9 mouse cellular contexts compared by ENCODE assay signal in genomic region chr1:90967583-90967982, GRCm38 (mm10). TPM values are rescaled to one million over a fixed set of nuclear protein-coding genes. Genes with fewer than 3 reads are reported as not detected.
DNase-seq lines count a peak whose midpoint lies in the region; ATAC-seq and TF ChIP-seq lines count a peak whose summit lies in the region.
"Had no signal": no experiment of that assay in that cellular context is flagged by ENCODE, and none has a peak within 500 bp of the region (broad histone marks: within the 10 kb centered on the region; RNA-seq: fewer than 3 reads in every experiment).

No protein-coding gene starts in this region.

- H3K9me3 ChIP-seq in midbrain, embryonic 14.5 days (ENCODE audit: control insufficient read depth, low read length) = no peaks in the 10 kb centered on the region
- no peaks in the 10 kb centered on the region for H3K9me3 ChIP-seq in midbrain, embryonic 15.5 days
- H3K9me3 ChIP-seq in forebrain, postnatal 0 days (ENCODE audit: low read length) = no peaks in the 10 kb centered on the region
- no peaks in the 10 kb centered on the region for H3K9me3 ChIP-seq in hindbrain, postnatal 0 days (ENCODE audit: low read length)
- H3K9me3 ChIP-seq in stomach, embryonic 15.5 days = no peaks in the 10 kb centered on the region
- H3K9me3 ChIP-seq: liver, embryonic 15.5 days had no signal

- H3K9ac ChIP-seq in midbrain, embryonic 14.5 days (replicated peaks; ENCODE audit: low read length) = no peak overlapping the region
- no peak overlapping the region for H3K9ac ChIP-seq in midbrain, embryonic 15.5 days
- no peak overlapping the region for H3K9ac ChIP-seq in forebrain, postnatal 0 days
- no peak overlapping the region for H3K9ac ChIP-seq in hindbrain, postnatal 0 days (replicated peaks; ENCODE audit: low read length)
- H3K9ac ChIP-seq in stomach, embryonic 15.5 days = no peak overlapping the region
- H3K9ac ChIP-seq: liver, embryonic 15.5 days had no signal

- DNase-seq in midbrain, embryonic 14.5 days = peak; percentile 45
- peak; percentile 59 for DNase-seq in forebrain, postnatal 0 days
- DNase-seq in hindbrain, postnatal 0 days (ENCODE audit: low spot score) = peak; percentile 76
- DNase-seq in frontal cortex, postnatal 36 days (ENCODE audit: low spot score in 2 of 2) = no peak

- no peak overlapping the region for H3K4me3 ChIP-seq in midbrain, embryonic 14.5 days (replicated peaks; ENCODE audit: low read depth, low read length)
- no peak overlapping the region for H3K4me3 ChIP-seq in midbrain, embryonic 15.5 days
- no peak overlapping the region for H3K4me3 ChIP-seq in forebrain, postnatal 0 days (ENCODE audit: low read depth, low read length)
- no peak overlapping the region for H3K4me3 ChIP-seq in hindbrain, postnatal 0 days (ENCODE audit: low read length)
- no peak overlapping the region for H3K4me3 ChIP-seq in stomach, embryonic 15.5 days (replicated peaks)
- H3K4me3 ChIP-seq: liver, embryonic 15.5 days had no signal

- no peak for TF ChIP-seq CTCF in forebrain, postnatal 0 days (IDR thresholded peaks at IDR 0.05; ENCODE audit: low read depth)
- TF ChIP-seq CTCF in hindbrain, postnatal 0 days (IDR thresholded peaks at IDR 0.05; ENCODE audit: low read depth) = no peak

- H3K27ac ChIP-seq in midbrain, embryonic 14.5 days (replicated peaks; ENCODE audit: low read depth, low read length) = no peak overlapping the region
- no peak overlapping the region for H3K27ac ChIP-seq in midbrain, embryonic 15.5 days
- H3K27ac ChIP-seq in forebrain, postnatal 0 days (ENCODE audit: low read depth, low read length) = no peak overlapping the region
- no peak overlapping the region for H3K27ac ChIP-seq in hindbrain, postnatal 0 days
- no peak overlapping the region for H3K27ac ChIP-seq in stomach, embryonic 15.5 days
- H3K27ac ChIP-seq: liver, embryonic 15.5 days had no signal

- no peak overlapping the region for H3K4me2 ChIP-seq in midbrain, embryonic 14.5 days (ENCODE audit: low read length)
- no peak overlapping the region for H3K4me2 ChIP-seq in midbrain, embryonic 15.5 days
- H3K4me2 ChIP-seq in forebrain, postnatal 0 days (ENCODE audit: low read depth) = no peak overlapping the region
- H3K4me2 ChIP-seq in hindbrain, postnatal 0 days (ENCODE audit: low read depth, low read length) = no peak overlapping the region
- no peak overlapping the region for H3K4me2 ChIP-seq in stomach, embryonic 15.5 days
- H3K4me2 ChIP-seq: liver, embryonic 15.5 days had no signal

- no peak; the same call in 1 of the 2 replicates for ATAC-seq in midbrain, embryonic 14.5 days (ENCODE audit: low FRiP score, low TSS enrichment)
- ATAC-seq in midbrain, embryonic 15.5 days (replicated peaks) = no peak
- peak; percentile 83 for ATAC-seq in forebrain, postnatal 0 days
- ATAC-seq in hindbrain, postnatal 0 days = peak; percentile 76
- ATAC-seq in stomach, embryonic 15.5 days (ENCODE audit: insufficient read depth, low FRiP score, low read depth) = peak; percentile 24; the same call in 1 of the 2 replicates
- no peak for ATAC-seq in frontal cortex, adult (ENCODE audit: low TSS enrichment)

- 58% methylated on average over 7 of the region's 7 CpGs for WGBS in midbrain, embryonic 14.5 days
- WGBS in midbrain, embryonic 15.5 days = 57% methylated on average over 7 of the region's 7 CpGs
- 33% methylated on average over 7 of the region's 7 CpGs for WGBS in forebrain, postnatal 0 days
- WGBS in hindbrain, postnatal 0 days = 33% methylated on average over 7 of the region's 7 CpGs
- 65% methylated on average over 7 of the region's 7 CpGs for WGBS in stomach, embryonic 15.5 days

- no peaks in the 10 kb centered on the region for H3K4me1 ChIP-seq in midbrain, embryonic 14.5 days (ENCODE audit: control insufficient read depth, insufficient read depth, low read length)
- 0 out of 2 replicates have a peak, but pooled peaks cover 6% of the 10 kb centered on the region for H3K4me1 ChIP-seq in midbrain, embryonic 15.5 days
- no peaks in the 10 kb centered on the region for H3K4me1 ChIP-seq in forebrain, postnatal 0 days (ENCODE audit: insufficient read depth)
- peaks cover 5% of the 10 kb centered on the region for H3K4me1 ChIP-seq in hindbrain, postnatal 0 days (ENCODE audit: insufficient read depth, low read length)
- peaks cover 32% of the 10 kb centered on the region for H3K4me1 ChIP-seq in stomach, embryonic 15.5 days

- no peaks in the 10 kb centered on the region; the same call in 1 of the 2 replicates for H3K27me3 ChIP-seq in midbrain, embryonic 14.5 days (ENCODE audit: control insufficient read depth, insufficient read depth, low read length)
- no peaks in the 10 kb centered on the region; the same call in 1 of the 2 replicates for H3K27me3 ChIP-seq in midbrain, embryonic 15.5 days (replicated peaks)
- H3K27me3 ChIP-seq in forebrain, postnatal 0 days (ENCODE audit: insufficient read depth, low read length) = 0 out of 2 replicates have a peak, but pooled peaks cover under 1% of the 10 kb centered on the region
- H3K27me3 ChIP-seq in hindbrain, postnatal 0 days (ENCODE audit: insufficient read depth, low read length) = no peaks in the 10 kb centered on the region
- H3K27me3 ChIP-seq in stomach, embryonic 15.5 days (replicated peaks) = no peaks in the 10 kb centered on the region
- H3K27me3 ChIP-seq: liver, embryonic 15.5 days had no signal

- H3K36me3 ChIP-seq in midbrain, embryonic 14.5 days (ENCODE audit: control insufficient read depth, insufficient read depth, low read length) = no peaks in the 10 kb centered on the region
- H3K36me3 ChIP-seq in midbrain, embryonic 15.5 days (replicated peaks) = no peaks in the 10 kb centered on the region
- no peaks in the 10 kb centered on the region for H3K36me3 ChIP-seq in forebrain, postnatal 0 days (ENCODE audit: insufficient read depth)
- no peaks in the 10 kb centered on the region for H3K36me3 ChIP-seq in hindbrain, postnatal 0 days (ENCODE audit: insufficient read depth, low read length)
- no peaks in the 10 kb centered on the region for H3K36me3 ChIP-seq in stomach, embryonic 15.5 days
- H3K36me3 ChIP-seq: liver, embryonic 15.5 days had no signal

RNA-seq across cellular contexts. Expression of gene Rab17, which starts 1.9 kb away (rescaled TPM):
- 0.30 TPM in 1 of 2 replicates, not detected in the other for polyA plus RNA-seq in midbrain, embryonic 14.5 days (2014; fragmentation: Nextera tagmentation; extraction: Ambion mirVana)
- polyA plus RNA-seq in midbrain, embryonic 15.5 days (2015; fragmentation: Nextera tagmentation; extraction: Ambion mirVana) = 0.18 TPM in 1 of 2 replicates, not detected in the other
- 0.15 and 0.62 TPM in 2 replicates for total RNA-seq in forebrain, postnatal 0 days (2014; rRNA removed)
- polyA plus RNA-seq in forebrain, postnatal 0 days (2015; fragmentation: Nextera tagmentation; extraction: Ambion mirVana) = 0.30 TPM in 1 of 2 replicates, not detected in the other
- not detected in 2 replicates for total RNA-seq in hindbrain, postnatal 0 days (2014; rRNA removed)
- polyA plus RNA-seq in hindbrain, postnatal 0 days (2015; fragmentation: Nextera tagmentation; extraction: Ambion mirVana) = 0.19 TPM in 1 of 2 replicates, not detected in the other
- polyA plus RNA-seq in stomach, embryonic 15.5 days (2015; fragmentation: Nextera tagmentation; extraction: Ambion mirVana) = 9.5 and 14.2 TPM in 2 replicates

RNA-seq across cellular contexts. Expression of gene Prlh, which starts 14.7 kb away (rescaled TPM):
- polyA plus RNA-seq in midbrain, embryonic 14.5 days (2014; fragmentation: Nextera tagmentation; extraction: Ambion mirVana) = not detected in 2 replicates
- polyA plus RNA-seq in midbrain, embryonic 15.5 days (2015; fragmentation: Nextera tagmentation; extraction: Ambion mirVana) = not detected in 2 replicates
- total RNA-seq in forebrain, postnatal 0 days (2014; rRNA removed) = not detected in 2 replicates
- polyA plus RNA-seq in forebrain, postnatal 0 days (2015; fragmentation: Nextera tagmentation; extraction: Ambion mirVana) = not detected in 2 replicates
- not detected in 2 replicates for total RNA-seq in hindbrain, postnatal 0 days (2014; rRNA removed)
- 1.5 and 1.8 TPM in 2 replicates for polyA plus RNA-seq in hindbrain, postnatal 0 days (2015; fragmentation: Nextera tagmentation; extraction: Ambion mirVana)
- not detected in 2 replicates for polyA plus RNA-seq in stomach, embryonic 15.5 days (2015; fragmentation: Nextera tagmentation; extraction: Ambion mirVana)
- polyA plus RNA-seq: liver, embryonic 15.5 days; spleen, adult 2 months had no signal

RNA-seq across cellular contexts. Expression of gene Lrrfip1, which starts 31.0 kb away (rescaled TPM):
- polyA plus RNA-seq in midbrain, embryonic 14.5 days (2014; fragmentation: Nextera tagmentation; extraction: Ambion mirVana) = 30.1 and 32.1 TPM in 2 replicates
- polyA plus RNA-seq in midbrain, embryonic 15.5 days (2015; fragmentation: Nextera tagmentation; extraction: Ambion mirVana) = 34.3 and 38.0 TPM in 2 replicates
- 52.4 and 55.4 TPM in 2 replicates for total RNA-seq in forebrain, postnatal 0 days (2014; rRNA removed)
- 56.9 and 62.0 TPM in 2 replicates for polyA plus RNA-seq in forebrain, postnatal 0 days (2015; fragmentation: Nextera tagmentation; extraction: Ambion mirVana)
- 20.5 and 26.9 TPM in 2 replicates for total RNA-seq in hindbrain, postnatal 0 days (2014; rRNA removed)
- polyA plus RNA-seq in hindbrain, postnatal 0 days (2015; fragmentation: Nextera tagmentation; extraction: Ambion mirVana) = 37.5 and 37.8 TPM in 2 replicates
- polyA plus RNA-seq in stomach, embryonic 15.5 days (2015; fragmentation: Nextera tagmentation; extraction: Ambion mirVana) = 64.9 and 65.4 TPM in 2 replicates

RNA-seq across cellular contexts. Expression of gene Mlph, which starts 52.7 kb away (rescaled TPM):
- polyA plus RNA-seq in midbrain, embryonic 14.5 days (2014; fragmentation: Nextera tagmentation; extraction: Ambion mirVana) = 0.12 and 0.42 TPM in 2 replicates
- polyA plus RNA-seq in midbrain, embryonic 15.5 days (2015; fragmentation: Nextera tagmentation; extraction: Ambion mirVana) = 0.23 and 0.46 TPM in 2 replicates
- total RNA-seq in forebrain, postnatal 0 days (2014; rRNA removed) = 0.14 and 0.38 TPM in 2 replicates
- polyA plus RNA-seq in forebrain, postnatal 0 days (2015; fragmentation: Nextera tagmentation; extraction: Ambion mirVana) = 0.19 and 0.33 TPM in 2 replicates
- total RNA-seq in hindbrain, postnatal 0 days (2014; rRNA removed) = 0.63 and 0.72 TPM in 2 replicates
- 0.19 and 0.51 TPM in 2 replicates for polyA plus RNA-seq in hindbrain, postnatal 0 days (2015; fragmentation: Nextera tagmentation; extraction: Ambion mirVana)
- polyA plus RNA-seq in stomach, embryonic 15.5 days (2015; fragmentation: Nextera tagmentation; extraction: Ambion mirVana) = 1.8 and 2.3 TPM in 2 replicates
- polyA plus RNA-seq: liver, embryonic 15.5 days had no signal

Comparison
In these comparisons a context has a peak if more than half of its experiments do, and no peak if none do; other contexts are left out.
1. ATAC-seq: peak in forebrain, postnatal 0 days (single experiment), hindbrain, postnatal 0 days (single experiment) and stomach, embryonic 15.5 days (single experiment); none in midbrain, embryonic 14.5 days (single experiment), midbrain, embryonic 15.5 days (single experiment) and frontal cortex, adult (single experiment).
2. DNase-seq: peak in midbrain, embryonic 14.5 days (single experiment), forebrain, postnatal 0 days (single experiment) and hindbrain, postnatal 0 days (single experiment); none in frontal cortex, postnatal 36 days (0 of 2).